Mouse (Mus musculus): ENCODE results near the gene Clec4a1.

DNA sequence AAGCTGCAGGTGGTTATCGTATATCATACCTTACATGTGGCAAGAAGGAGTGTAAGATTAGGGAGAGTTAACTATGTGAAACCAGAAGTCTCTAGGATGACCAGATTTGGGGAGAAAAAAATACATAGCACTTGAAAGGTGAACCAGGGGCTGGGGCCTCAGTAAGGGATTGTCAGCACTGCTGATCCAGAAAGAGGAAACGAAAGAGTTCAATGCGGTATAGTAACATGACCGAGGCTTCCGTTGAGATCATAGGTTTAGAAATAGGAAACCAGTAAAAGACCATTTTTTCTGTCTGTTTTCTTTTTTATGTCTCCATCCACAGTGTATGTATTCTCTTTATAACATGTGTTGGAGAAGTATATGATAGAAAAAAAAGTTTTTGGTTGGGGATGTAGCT, 48.8 kb upstream of the Clec4a1 start:
- no peak for TF ChIP-seq POLR2A (IDR thresholded peaks at IDR 0.05; ENCODE audit: insufficient read depth, low read length)
- no peak for TF ChIP-seq CTCF (IDR thresholded peaks at IDR 0.05; ENCODE audit: low read depth, low read length)
